Mouse (Mus musculus) erythroblast, adult 5-6 weeks (primary cell): ENCODE measurements around the gene Tsen54. TPM values are rescaled to one million over a fixed set of nuclear protein-coding genes. Genes with fewer than 3 reads are reported as not detected.

Experiments
- ATAC-seq: replicated peaks from 2 replicates; pipeline ENCODE4 v1.8.0; 2016; ENCODE audit warnings: moderate number of reproducible peaks, mild to moderate bottlenecking, moderate TSS enrichment, inconsistent platforms; ENCODE audit not compliant: poor library complexity, low FRiP score, severe bottlenecking
- total RNA-seq, 2 experiments: library from RNA; stranded (forward) in 1 of 2; stranded (reverse) in 1 of 2; fragments of 150-400 nt in 1 of 2; fragments of 200-764, 138-1000 nt in 1 of 2; gene quantifications; 2 replicates each; pipeline versions ENCODE4 v1.2.3 to v1.2.4; 2015 to 2017; ENCODE audit warnings: low replicate concordance in 2 of 2

The Tsen54 gene
- total RNA-seq, 2 experiments from 2014 or later, result 2.2 to 5.6 TPM

GRCm38 (mm10) chr11:115800981-115801380 lies 13.5 kb upstream of the Tsen54 start:
- ATAC-seq, result no peak

GRCm38 (mm10) chr11:115803072-115803709 lies 11.3 kb upstream of the Tsen54 start:
- ATAC-seq, result no peak

GRCm38 (mm10) chr11:115805005-115805404 lies 9.5 kb upstream of the Tsen54 start:
- peak; percentile 81 for ATAC-seq

- no peak for ATAC-seq
These were observed 8.4 kb upstream of the Tsen54 start for GRCm38 (mm10) chr11:115806154-115806553.

- ATAC-seq, result no peak
These were observed 7.2 kb upstream of the Tsen54 start for GRCm38 (mm10) chr11:115807306-115807705.

- no peak for ATAC-seq
These were observed 6.6 kb upstream of the Tsen54 start for GRCm38 (mm10) chr11:115807971-115808370.

GRCm38 (mm10) chr11:115808696-115809310 lies 5.7 kb upstream of the Tsen54 start:
- ATAC-seq, result no peak

GRCm38 (mm10) chr11:115809311-115809781 lies 5.2 kb upstream of the Tsen54 start:
- ATAC-seq, result no peak

- no peak for ATAC-seq
These were observed 4.1 kb upstream of the Tsen54 start for GRCm38 (mm10) chr11:115810377-115810776.

GRCm38 (mm10) chr11:115811381-115812093 lies 3.0 kb upstream of the Tsen54 start:
- no peak for ATAC-seq

- ATAC-seq, result no peak
These were observed 2.4 kb upstream of the Tsen54 start for GRCm38 (mm10) chr11:115812095-115812494.

- 0 out of 2 replicates have a peak, but pooled peaks have one; percentile 1 for ATAC-seq
These were observed 1.7 kb upstream of the Tsen54 start for GRCm38 (mm10) chr11:115812533-115813420.

- ATAC-seq, result peak; percentile 78
These were observed 822 bp upstream of the Tsen54 start, which contains the start of gene Caskin2 for GRCm38 (mm10) chr11:115813507-115814296. Caskin2 (minus strand) TSS chr11:115813639.

- ATAC-seq, result no peak
These were observed 2.8 kb downstream of the Tsen54 start for GRCm38 (mm10) chr11:115817331-115817730.

GRCm38 (mm10) chr11:115819915-115820623 lies 5.5 kb downstream of the Tsen54 start:
- no peak for ATAC-seq

- no peak for ATAC-seq
These were observed 6.5 kb downstream of the Tsen54 start for GRCm38 (mm10) chr11:115821001-115821400.

GRCm38 (mm10) chr11:115823774-115824740 lies 9.5 kb downstream of the Tsen54 start, which contains the start of gene Llgl2:
Llgl2 (plus strand) TSS chr11:115824049.
- peak; percentile 92 for ATAC-seq
